Mouse (Mus musculus): ENCODE data around the gene Plekha1. TPM values are rescaled to one million over a fixed set of nuclear protein-coding genes. Genes with fewer than 3 reads are reported as not detected.

Plekha1 gene
- polyA plus RNA-seq, 1 experiment: 6.7 TPM

GRCm38 (mm10) chr7:130838658-130839025 lies 26.9 kb upstream of the Plekha1 start:
- no peaks in the 10 kb centered on the region for H3K27me3 ChIP-seq (ENCODE audit: control insufficient read depth, insufficient read depth, low read length)
- H3K4me1 ChIP-seq (ENCODE audit: control insufficient read depth, insufficient read depth, low read length): no peaks in the 10 kb centered on the region; the same call in 1 of the 2 replicates
- no peak overlapping the region for H3K27ac ChIP-seq (ENCODE audit: control insufficient read depth, insufficient read depth, low read depth, low read length)
- TF ChIP-seq CTCF (IDR thresholded peaks at IDR 0.05; ENCODE audit: control insufficient read depth, insufficient read depth, insufficient replicate concordance, low read depth, low read length) (no peak), POLR2A (IDR thresholded peaks at IDR 0.05; ENCODE audit: control insufficient read depth, low read depth, low read length) (no peak)
- no peak overlapping the region for H3K4me3 ChIP-seq (ENCODE audit: control insufficient read depth, low read depth, low read length)
- no peaks in the 10 kb centered on the region for H3K36me3 ChIP-seq (ENCODE audit: control insufficient read depth, insufficient read depth, low read length)

- no peak overlapping the region for H3K27ac ChIP-seq (ENCODE audit: control insufficient read depth, insufficient read depth, low read depth, low read length)
- no peak overlapping the region for H3K4me3 ChIP-seq (ENCODE audit: control insufficient read depth, low read depth, low read length)
- TF ChIP-seq CTCF (IDR thresholded peaks at IDR 0.05; ENCODE audit: control insufficient read depth, insufficient read depth, insufficient replicate concordance, low read depth, low read length) (no peak), POLR2A (IDR thresholded peaks at IDR 0.05; ENCODE audit: control insufficient read depth, low read depth, low read length) (no peak)
- no peaks in the 10 kb centered on the region for H3K27me3 ChIP-seq (ENCODE audit: control insufficient read depth, insufficient read depth, low read length)
- no peaks in the 10 kb centered on the region for H3K36me3 ChIP-seq (ENCODE audit: control insufficient read depth, insufficient read depth, low read length)
- no peaks in the 10 kb centered on the region; the same call in 1 of the 2 replicates for H3K4me1 ChIP-seq (ENCODE audit: control insufficient read depth, insufficient read depth, low read length)
These were observed 26.0 kb upstream of the Plekha1 start for GRCm38 (mm10) chr7:130839380-130840100.

- H3K27me3 ChIP-seq (ENCODE audit: control insufficient read depth, insufficient read depth, low read length): no peaks in the 10 kb centered on the region
- no peaks in the 10 kb centered on the region for H3K4me1 ChIP-seq (ENCODE audit: control insufficient read depth, insufficient read depth, low read length)
- H3K4me3 ChIP-seq (ENCODE audit: control insufficient read depth, low read depth, low read length): no peak overlapping the region
- H3K27ac ChIP-seq (ENCODE audit: control insufficient read depth, insufficient read depth, low read depth, low read length): no peak overlapping the region
- no peaks in the 10 kb centered on the region for H3K36me3 ChIP-seq (ENCODE audit: control insufficient read depth, insufficient read depth, low read length)
- TF ChIP-seq POLR2A (IDR thresholded peaks at IDR 0.05; ENCODE audit: control insufficient read depth, low read depth, low read length) (no peak), CTCF (IDR thresholded peaks at IDR 0.05; ENCODE audit: control insufficient read depth, insufficient read depth, insufficient replicate concordance, low read depth, low read length) (no peak)
These were observed 18.3 kb upstream of the Plekha1 start for GRCm38 (mm10) chr7:130847164-130847718.

- no peak for TF ChIP-seq POLR2A (IDR thresholded peaks at IDR 0.05; ENCODE audit: control insufficient read depth, low read depth, low read length)
- TF ChIP-seq CTCF (IDR thresholded peaks at IDR 0.05; ENCODE audit: control insufficient read depth, insufficient read depth, insufficient replicate concordance, low read depth, low read length): no peak
- Histone ChIP-seq H3K4me1 (ENCODE audit: control insufficient read depth, insufficient read depth, low read length) (no peaks in the 10 kb centered on the region), H3K4me3 (ENCODE audit: control insufficient read depth, low read depth, low read length) (no peak overlapping the region), H3K27ac (ENCODE audit: control insufficient read depth, insufficient read depth, low read depth, low read length) (no peak overlapping the region), H3K36me3 (ENCODE audit: control insufficient read depth, insufficient read depth, low read length) (no peaks in the 10 kb centered on the region), H3K27me3 (ENCODE audit: control insufficient read depth, insufficient read depth, low read length) (no peaks in the 10 kb centered on the region)
These were observed 10.8 kb upstream of the Plekha1 start for GRCm38 (mm10) chr7:130854684-130855292.

GRCm38 (mm10) chr7:130855681-130856080 lies 9.9 kb upstream of the Plekha1 start:
- Histone ChIP-seq H3K27ac (ENCODE audit: control insufficient read depth, insufficient read depth, low read depth, low read length) (no peak overlapping the region), H3K4me1 (ENCODE audit: control insufficient read depth, insufficient read depth, low read length) (peaks cover under 1% of the 10 kb centered on the region; the same call in 1 of the 2 replicates), H3K4me3 (ENCODE audit: control insufficient read depth, low read depth, low read length) (no peak overlapping the region), H3K36me3 (ENCODE audit: control insufficient read depth, insufficient read depth, low read length) (no peaks in the 10 kb centered on the region), H3K27me3 (ENCODE audit: control insufficient read depth, insufficient read depth, low read length) (no peaks in the 10 kb centered on the region)
- TF ChIP-seq POLR2A (IDR thresholded peaks at IDR 0.05; ENCODE audit: control insufficient read depth, low read depth, low read length): no peak
- TF ChIP-seq CTCF (IDR thresholded peaks at IDR 0.05; ENCODE audit: control insufficient read depth, insufficient read depth, insufficient replicate concordance, low read depth, low read length): no peak

- Histone ChIP-seq H3K36me3 (ENCODE audit: control insufficient read depth, insufficient read depth, low read length) (no peaks in the 10 kb centered on the region), H3K27ac (ENCODE audit: control insufficient read depth, insufficient read depth, low read depth, low read length) (no peak overlapping the region), H3K4me3 (ENCODE audit: control insufficient read depth, low read depth, low read length) (no peak overlapping the region), H3K4me1 (ENCODE audit: control insufficient read depth, insufficient read depth, low read length) (peaks cover 3% of the 10 kb centered on the region; the same call in 1 of the 2 replicates), H3K27me3 (ENCODE audit: control insufficient read depth, insufficient read depth, low read length) (no peaks in the 10 kb centered on the region; the same call in 1 of the 2 replicates)
- TF ChIP-seq POLR2A (IDR thresholded peaks at IDR 0.05; ENCODE audit: control insufficient read depth, low read depth, low read length): no peak
- no peak for TF ChIP-seq CTCF (IDR thresholded peaks at IDR 0.05; ENCODE audit: control insufficient read depth, insufficient read depth, insufficient replicate concordance, low read depth, low read length)
These were observed 7.6 kb upstream of the Plekha1 start for GRCm38 (mm10) chr7:130857973-130858372.

GRCm38 (mm10) chr7:130859926-130860325 lies 5.6 kb upstream of the Plekha1 start:
- TF ChIP-seq POLR2A (IDR thresholded peaks at IDR 0.05; ENCODE audit: control insufficient read depth, low read depth, low read length): no peak
- no peak for TF ChIP-seq CTCF (IDR thresholded peaks at IDR 0.05; ENCODE audit: control insufficient read depth, insufficient read depth, insufficient replicate concordance, low read depth, low read length)
- H3K36me3 ChIP-seq (ENCODE audit: control insufficient read depth, insufficient read depth, low read length): no peaks in the 10 kb centered on the region
- peaks cover 3% of the 10 kb centered on the region; the same call in 1 of the 2 replicates for H3K4me1 ChIP-seq (ENCODE audit: control insufficient read depth, insufficient read depth, low read length)
- H3K27me3 ChIP-seq (ENCODE audit: control insufficient read depth, insufficient read depth, low read length): no peaks in the 10 kb centered on the region; the same call in 1 of the 2 replicates
- no peak overlapping the region for H3K4me3 ChIP-seq (ENCODE audit: control insufficient read depth, low read depth, low read length)
- H3K27ac ChIP-seq (ENCODE audit: control insufficient read depth, insufficient read depth, low read depth, low read length): no peak overlapping the region
